Mouse (Mus musculus) layer of hippocampus, postnatal 10 days (tissue): ENCODE data around the gene Bbs5. TPM values are rescaled to one million over a fixed set of nuclear protein-coding genes. Genes with fewer than 3 reads are reported as not detected.

ENCODE experiments used
- total RNA-seq, 2 experiments: library from RNA; stranded (reverse); gene quantifications; 2 replicates each; pipeline ENCODE4 v1.2.3; 2021

Bbs5 gene
- total RNA-seq, 2 experiments from 2014 or later = 26.7 to 33.2 TPM

Other genes starting within 250 kb of the Bbs5 start
- under 1 TPM; 0.74 to 0.78 TPM for gene Lrp2, start 61.1 kb upstream of the Bbs5 start, total RNA-seq
- gene Klhl41, start 22.9 kb downstream of the Bbs5 start, total RNA-seq = under 1 TPM; 0.46 to 0.80 TPM
- 10 to 100 TPM; 22.9 to 23.1 TPM for gene Fastkd1, start 66.3 kb downstream of the Bbs5 start, total RNA-seq
- gene Ppig, start 75.4 kb downstream of the Bbs5 start, total RNA-seq = 10 to 100 TPM; 56.8 to 65.8 TPM
- gene Ccdc173, start 142.4 kb downstream of the Bbs5 start, total RNA-seq = 1 to 10 TPM; 3.4 to 3.8 TPM
- gene Phospho2, start 142.5 kb downstream of the Bbs5 start, total RNA-seq = 10 to 100 TPM; 20.2 to 20.8 TPM
- 10 to 100 TPM; 82.6 to 92.2 TPM for gene Klhl23, start 174.8 kb downstream of the Bbs5 start, total RNA-seq
- 100 to 1,000 TPM; 135 to 170 TPM for gene Ssb, start 214.4 kb downstream of the Bbs5 start, total RNA-seq
- gene Mettl5, start 238.4 kb downstream of the Bbs5 start, total RNA-seq = 10 to 100 TPM; 12.2 to 14.0 TPM